Mouse (Mus musculus): ENCODE data around the gene Etl4. TPM values are rescaled to one million over a fixed set of nuclear protein-coding genes. Genes with fewer than 3 reads are reported as not detected.

The Etl4 gene
- polyA plus RNA-seq, 1 experiment from 2014 or later, result 76.7 TPM

GRCm38 (mm10) chr2:20216686-20217437, 307.3 kb downstream of the Etl4 start:
- ATAC-seq (ENCODE audit: insufficient number of reproducible peaks, insufficient read depth, low FRiP score, low read depth), result no peak
- H3K36me3 ChIP-seq (ENCODE audit: control insufficient read depth, insufficient read depth, low read length), result no peaks in the 10 kb centered on the region
- H3K4me2 ChIP-seq (replicated peaks; ENCODE audit: low read depth, low read length), result no peak overlapping the region
- H3K9me3 ChIP-seq (ENCODE audit: control insufficient read depth, low read depth, low read length), result no peaks in the 10 kb centered on the region
- H3K27me3 ChIP-seq (ENCODE audit: control insufficient read depth, insufficient read depth, low read length), result no peaks in the 10 kb centered on the region
- H3K9ac ChIP-seq (replicated peaks; ENCODE audit: low read depth, low read length), result no peak overlapping the region
- 90% methylated on average over 5 of the region's 5 CpGs for WGBS
- no peak overlapping the region for H3K4me3 ChIP-seq (ENCODE audit: low read depth, low read length)
- H3K4me1 ChIP-seq (ENCODE audit: control insufficient read depth, insufficient read depth, low read length), result no peaks in the 10 kb centered on the region
- H3K27ac ChIP-seq (ENCODE audit: low read length), result no peak overlapping the region

GRCm38 (mm10) chr2:20231371-20231770, 321.8 kb downstream of the Etl4 start:
- 32% methylated on average over 4 of the region's 4 CpGs for WGBS
- ATAC-seq (ENCODE audit: insufficient number of reproducible peaks, insufficient read depth, low FRiP score, low read depth), result no peak
- no peak overlapping the region for H3K27ac ChIP-seq (ENCODE audit: low read length)

GRCm38 (mm10) chr2:20248043-20248664, 338.6 kb downstream of the Etl4 start:
- Histone ChIP-seq H3K4me2 (replicated peaks; ENCODE audit: low read depth, low read length) (no peak overlapping the region), H3K27ac (ENCODE audit: low read length) (no peak overlapping the region), H3K9me3 (ENCODE audit: control insufficient read depth, low read depth, low read length) (peaks cover 3% of the 10 kb centered on the region; the same call in 1 of the 2 replicates), H3K4me3 (ENCODE audit: low read depth, low read length) (no peak overlapping the region), H3K4me1 (ENCODE audit: control insufficient read depth, insufficient read depth, low read length) (no peaks in the 10 kb centered on the region), H3K9ac (replicated peaks; ENCODE audit: low read depth, low read length) (no peak overlapping the region), H3K36me3 (ENCODE audit: control insufficient read depth, insufficient read depth, low read length) (no peaks in the 10 kb centered on the region), H3K27me3 (ENCODE audit: control insufficient read depth, insufficient read depth, low read length) (no peaks in the 10 kb centered on the region)
- no peak for ATAC-seq (ENCODE audit: insufficient number of reproducible peaks, insufficient read depth, low FRiP score, low read depth)
- WGBS, result 76% methylated on average over 4 of the region's 4 CpGs

More at GRCm38 (mm10) chr2:20231371-20231770, 321.8 kb downstream of the Etl4 start:
- Histone ChIP-seq H3K27me3 (ENCODE audit: control insufficient read depth, insufficient read depth, low read length) (no peaks in the 10 kb centered on the region), H3K4me2 (replicated peaks; ENCODE audit: low read depth, low read length) (no peak overlapping the region), H3K4me3 (ENCODE audit: low read depth, low read length) (no peak overlapping the region), H3K9ac (replicated peaks; ENCODE audit: low read depth, low read length) (no peak overlapping the region), H3K9me3 (ENCODE audit: control insufficient read depth, low read depth, low read length) (no peaks in the 10 kb centered on the region), H3K36me3 (ENCODE audit: control insufficient read depth, insufficient read depth, low read length) (no peaks in the 10 kb centered on the region), H3K4me1 (ENCODE audit: control insufficient read depth, insufficient read depth, low read length) (no peaks in the 10 kb centered on the region)

- Histone ChIP-seq H3K4me1 (ENCODE audit: control insufficient read depth, insufficient read depth, low read length) (no peaks in the 10 kb centered on the region), H3K9ac (replicated peaks; ENCODE audit: low read depth, low read length) (no peak overlapping the region), H3K27me3 (ENCODE audit: control insufficient read depth, insufficient read depth, low read length) (no peaks in the 10 kb centered on the region), H3K36me3 (ENCODE audit: control insufficient read depth, insufficient read depth, low read length) (no peaks in the 10 kb centered on the region), H3K27ac (ENCODE audit: low read length) (no peak overlapping the region), H3K4me3 (ENCODE audit: low read depth, low read length) (no peak overlapping the region), H3K9me3 (ENCODE audit: control insufficient read depth, low read depth, low read length) (peaks cover 7% of the 10 kb centered on the region; the same call in 1 of the 2 replicates), H3K4me2 (replicated peaks; ENCODE audit: low read depth, low read length) (no peak overlapping the region)
- WGBS, result 69% methylated on average over 4 of the region's 4 CpGs
- ATAC-seq (ENCODE audit: insufficient number of reproducible peaks, insufficient read depth, low FRiP score, low read depth), result no peak
These were observed 339.8 kb downstream of the Etl4 start for GRCm38 (mm10) chr2:20249403-20249802.

GRCm38 (mm10) chr2:20276124-20276523, 366.5 kb downstream of the Etl4 start:
- H3K4me1 ChIP-seq (ENCODE audit: control insufficient read depth, insufficient read depth, low read length), result 0 out of 2 replicates have a peak, but pooled peaks cover 4% of the 10 kb centered on the region
- no peak overlapping the region for H3K4me3 ChIP-seq (ENCODE audit: low read depth, low read length)
- H3K27ac ChIP-seq (ENCODE audit: low read length), result no peak overlapping the region
- no peak overlapping the region for H3K9ac ChIP-seq (replicated peaks; ENCODE audit: low read depth, low read length)
- ATAC-seq (ENCODE audit: insufficient number of reproducible peaks, insufficient read depth, low FRiP score, low read depth), result no peak
- no peaks in the 10 kb centered on the region for H3K27me3 ChIP-seq (ENCODE audit: control insufficient read depth, insufficient read depth, low read length)
- H3K36me3 ChIP-seq (ENCODE audit: control insufficient read depth, insufficient read depth, low read length), result no peaks in the 10 kb centered on the region
- 58% methylated on average over 2 of the region's 2 CpGs for WGBS
- H3K9me3 ChIP-seq (ENCODE audit: control insufficient read depth, low read depth, low read length), result no peaks in the 10 kb centered on the region
- H3K4me2 ChIP-seq (replicated peaks; ENCODE audit: low read depth, low read length), result no peak overlapping the region

GRCm38 (mm10) chr2:20281903-20282302, 372.3 kb downstream of the Etl4 start:
- 0 out of 2 replicates have a peak, but pooled peaks cover 4% of the 10 kb centered on the region for H3K4me1 ChIP-seq (ENCODE audit: control insufficient read depth, insufficient read depth, low read length)
- H3K36me3 ChIP-seq (ENCODE audit: control insufficient read depth, insufficient read depth, low read length), result no peaks in the 10 kb centered on the region
- H3K9me3 ChIP-seq (ENCODE audit: control insufficient read depth, low read depth, low read length), result no peaks in the 10 kb centered on the region
- no peak for ATAC-seq (ENCODE audit: insufficient number of reproducible peaks, insufficient read depth, low FRiP score, low read depth)
- no peak overlapping the region for H3K4me2 ChIP-seq (replicated peaks; ENCODE audit: low read depth, low read length)
- 85% methylated on average over 2 of the region's 2 CpGs for whole genome bisulfite sequencing
- H3K27me3 ChIP-seq (ENCODE audit: control insufficient read depth, insufficient read depth, low read length), result no peaks in the 10 kb centered on the region
- H3K9ac ChIP-seq (replicated peaks; ENCODE audit: low read depth, low read length), result no peak overlapping the region
- H3K4me3 ChIP-seq (ENCODE audit: low read depth, low read length), result no peak overlapping the region
- no peak overlapping the region for H3K27ac ChIP-seq (ENCODE audit: low read length)

GRCm38 (mm10) chr2:20284425-20284824, 374.8 kb downstream of the Etl4 start:
- 45% methylated on average over 2 of the region's 2 CpGs for WGBS
- Histone ChIP-seq H3K9me3 (ENCODE audit: control insufficient read depth, low read depth, low read length) (no peaks in the 10 kb centered on the region), H3K27ac (ENCODE audit: low read length) (no peak overlapping the region), H3K36me3 (ENCODE audit: control insufficient read depth, insufficient read depth, low read length) (no peaks in the 10 kb centered on the region), H3K9ac (replicated peaks; ENCODE audit: low read depth, low read length) (no peak overlapping the region), H3K4me3 (ENCODE audit: low read depth, low read length) (no peak overlapping the region), H3K4me2 (replicated peaks; ENCODE audit: low read depth, low read length) (no peak overlapping the region), H3K4me1 (ENCODE audit: control insufficient read depth, insufficient read depth, low read length) (no peaks in the 10 kb centered on the region), H3K27me3 (ENCODE audit: control insufficient read depth, insufficient read depth, low read length) (no peaks in the 10 kb centered on the region)
- peak; percentile 53; the same call in 1 of the 2 replicates for ATAC-seq (ENCODE audit: insufficient number of reproducible peaks, insufficient read depth, low FRiP score, low read depth)

GRCm38 (mm10) chr2:20290982-20291740, 381.6 kb downstream of the Etl4 start:
- Histone ChIP-seq H3K27me3 (ENCODE audit: control insufficient read depth, insufficient read depth, low read length) (no peaks in the 10 kb centered on the region), H3K4me1 (ENCODE audit: control insufficient read depth, insufficient read depth, low read length) (no peaks in the 10 kb centered on the region), H3K27ac (ENCODE audit: low read length) (no peak overlapping the region), H3K4me3 (ENCODE audit: low read depth, low read length) (no peak overlapping the region), H3K9me3 (ENCODE audit: control insufficient read depth, low read depth, low read length) (no peaks in the 10 kb centered on the region), H3K4me2 (replicated peaks; ENCODE audit: low read depth, low read length) (no peak overlapping the region), H3K36me3 (ENCODE audit: control insufficient read depth, insufficient read depth, low read length) (no peaks in the 10 kb centered on the region), H3K9ac (replicated peaks; ENCODE audit: low read depth, low read length) (no peak overlapping the region)
- 53% methylated on average over 4 of the region's 4 CpGs for WGBS
- 0 out of 2 replicates have a peak, but pooled peaks have one; percentile 46 for ATAC-seq (ENCODE audit: insufficient number of reproducible peaks, insufficient read depth, low FRiP score, low read depth)

Data from stomach, embryonic 14.5 days (tissue).